Mouse (Mus musculus): ENCODE measurements around the gene Ralgds. TPM values are rescaled to one million over a fixed set of nuclear protein-coding genes. Genes with fewer than 3 reads are reported as not detected.

Ralgds gene
- polyA plus RNA-seq (2012; rRNA removed): 2.6 TPM in 2 replicates

DNA sequence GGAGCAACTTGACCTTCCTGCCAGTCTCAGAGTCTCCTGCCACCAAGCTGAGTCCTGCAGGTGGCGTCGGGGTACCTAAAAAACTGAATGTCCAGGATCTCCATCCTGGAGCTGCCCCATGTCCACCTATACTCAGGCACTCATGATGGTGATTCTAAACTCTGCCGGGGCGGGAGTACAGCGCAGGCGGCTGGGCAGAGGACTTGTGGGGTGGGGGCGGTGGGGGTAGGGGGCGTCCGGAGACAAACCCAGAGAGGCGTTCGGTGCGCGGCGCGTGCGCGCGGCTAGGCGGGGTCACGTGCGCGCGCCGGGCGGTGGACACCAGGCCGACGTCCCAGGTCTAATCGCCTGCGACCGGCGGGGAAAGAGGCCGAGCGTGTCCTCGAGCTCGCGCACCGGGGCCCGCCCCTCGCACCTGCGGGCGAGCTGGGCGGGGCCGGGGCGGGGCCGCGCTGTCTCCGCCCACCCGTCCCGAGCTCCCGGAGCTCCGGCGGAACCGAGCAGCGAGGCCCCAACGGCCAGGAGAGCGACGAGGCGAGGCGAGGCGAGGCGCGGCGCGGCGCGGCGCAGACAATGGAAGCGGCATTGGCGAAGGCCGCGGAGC, at the start of gene Ralgds:
Gene Ralgds, plus strand, starts transcription at position 328 of the 604 bp plus-strand sequence.

DNA sequence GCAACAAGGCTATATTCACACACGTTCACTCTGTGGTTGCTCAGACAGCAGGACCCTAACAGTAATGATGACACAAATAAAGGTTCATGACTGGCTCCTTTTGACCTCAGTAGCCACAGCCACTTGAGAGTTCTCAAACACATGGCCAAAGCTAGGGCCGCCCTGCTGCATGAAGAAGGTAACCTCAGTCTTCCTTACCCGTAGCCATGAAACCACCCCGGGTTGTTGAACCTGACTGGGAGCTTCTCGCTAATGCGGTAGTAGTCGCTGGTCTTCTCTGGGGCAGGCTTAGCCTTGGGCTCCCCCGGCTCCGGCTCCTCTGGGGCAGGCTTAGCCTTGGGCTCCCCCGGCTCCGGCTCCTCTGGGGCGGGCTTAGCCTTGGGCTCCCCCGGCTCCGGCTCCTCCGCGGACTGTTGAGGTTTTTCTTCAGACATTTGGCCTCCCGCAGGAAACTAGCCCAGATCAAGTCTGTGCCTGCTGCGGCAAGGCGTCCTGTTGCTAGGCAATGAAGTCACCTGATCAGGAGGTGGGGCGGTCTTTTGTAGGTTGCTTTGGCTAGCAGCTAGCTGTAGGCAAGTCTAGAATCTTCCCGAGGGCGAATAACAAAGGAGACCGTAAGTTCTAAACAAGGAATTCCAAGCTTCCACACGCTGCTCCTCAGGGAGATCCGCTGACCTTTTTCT, 46.9 kb upstream of the Ralgds start, which contains the start of gene 1700007K13Rik:
Gene 1700007K13Rik, minus strand, starts transcription at position 497 of the 683 bp plus-strand sequence.

DNA sequence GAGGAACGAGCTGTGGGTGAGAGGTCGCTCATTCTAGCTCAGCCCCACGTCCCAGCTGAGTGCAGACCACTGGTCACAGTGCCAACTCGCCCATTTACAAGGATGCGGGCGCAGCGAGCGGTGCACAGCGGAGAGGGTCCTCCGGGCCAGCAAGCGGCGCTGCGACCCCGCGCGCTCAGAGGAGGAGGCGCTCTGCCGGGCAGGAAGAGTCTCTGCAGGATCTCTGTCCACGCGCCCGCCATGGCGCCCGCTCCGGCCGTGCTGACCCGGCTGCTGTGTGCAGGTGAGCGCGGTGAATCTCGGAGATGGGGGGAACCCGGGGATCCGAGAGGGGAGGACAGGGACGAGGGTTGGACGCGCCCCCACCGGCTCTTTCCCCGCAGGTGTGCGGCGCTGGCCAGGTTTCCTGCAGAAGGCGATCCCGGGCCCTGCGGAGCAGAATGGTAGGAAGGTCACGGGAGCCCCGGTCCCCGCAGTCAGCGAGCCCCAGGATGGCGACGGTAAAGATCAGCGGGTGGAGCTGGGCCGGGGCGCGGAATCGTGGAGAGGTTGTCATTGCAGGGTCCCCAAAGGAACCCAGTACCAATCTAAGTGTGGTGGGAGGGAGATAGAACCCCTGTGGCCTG, 45.0 kb upstream of the Ralgds start, which contains the start of gene Mrps2:
Gene Mrps2, plus strand, starts transcription at position 207 of the 626 bp plus-strand sequence.

DNA sequence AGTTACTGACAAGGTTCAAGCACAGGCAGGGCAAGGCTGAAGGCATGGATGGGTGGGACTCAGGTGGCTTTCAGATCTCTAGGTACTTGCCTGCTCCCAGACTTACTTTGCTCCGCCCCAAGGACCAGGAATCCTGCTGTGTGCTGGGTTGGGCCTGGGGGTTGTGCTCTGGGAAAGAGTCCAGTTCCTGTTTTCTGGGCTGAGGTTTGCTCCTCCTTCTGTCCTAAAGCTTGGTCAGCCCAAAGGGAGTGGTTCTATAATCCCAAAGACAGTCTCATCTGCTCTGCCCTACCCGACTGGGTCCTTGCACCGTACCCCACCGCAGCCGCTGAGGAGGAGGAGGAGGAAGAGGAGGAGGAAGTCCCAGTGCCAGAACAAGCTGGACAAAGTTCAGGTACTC, 16.3 kb upstream of the Ralgds start, which contains the start of gene Gbgt1:
Gene Gbgt1, plus strand, starts transcription at position 221 of the 400 bp plus-strand sequence.

DNA sequence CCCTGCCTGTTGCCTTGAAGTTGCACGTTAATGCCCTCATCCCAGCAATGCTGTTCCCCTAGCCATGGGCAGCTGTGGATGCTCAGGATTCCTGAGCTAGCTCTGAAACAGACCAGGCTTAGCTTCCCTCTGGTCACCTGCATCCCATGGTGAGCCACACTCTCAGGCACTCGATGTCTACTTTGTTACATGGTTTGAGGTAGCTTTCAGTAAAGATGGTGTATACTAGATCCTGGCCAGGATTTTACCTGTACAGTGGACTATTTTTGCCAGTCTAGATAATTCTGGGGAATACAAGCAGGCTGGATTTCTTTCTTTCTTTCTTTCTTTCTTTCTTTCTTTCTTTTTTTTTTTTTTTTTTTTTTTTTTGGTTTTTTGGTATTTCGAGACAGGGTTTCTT, 7.1 kb upstream of the Ralgds start, which contains the start of gene Gm10134:
Gene Gm10134, plus strand, starts transcription at position 301 of the 400 bp plus-strand sequence.

GRCm38 (mm10) chr2:28563303-28563702, 50.4 kb downstream of the Ralgds start, which contains the start of gene Cel:
Cel (minus strand) TSS chr2:28563403.

DNA sequence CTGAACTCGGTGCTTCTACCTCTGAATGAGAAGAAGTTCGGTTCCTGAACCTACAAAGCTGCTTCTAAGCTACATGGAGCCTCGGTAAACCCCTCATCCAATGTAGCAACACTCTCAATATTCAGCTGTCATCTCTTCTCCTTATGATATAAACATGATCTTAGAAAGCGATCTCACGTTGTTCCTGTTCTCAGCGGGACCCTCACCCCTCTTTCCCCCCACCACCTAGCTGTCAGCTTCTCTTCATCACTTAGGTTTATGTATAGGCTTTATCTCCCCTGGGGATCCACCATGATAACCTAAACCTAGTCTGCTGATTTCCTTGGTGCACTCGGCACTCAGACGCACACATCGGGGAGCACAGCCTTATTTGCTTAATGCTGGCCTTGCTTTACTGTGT, 70.7 kb downstream of the Ralgds start, which contains the start of gene Gtf3c5:
Gene Gtf3c5, minus strand, starts transcription at position 101 of the 400 bp plus-strand sequence.

Other genes starting within 250 kb of the Ralgds start
- 0.20 and 0.29 TPM in 2 replicates for gene Ppp1r26, start 66.3 kb upstream of the Ralgds start, polyA plus RNA-seq (2012; rRNA removed)
- 0.04 and 0.06 TPM in 2 replicates for gene 1700007K13Rik, start 46.8 kb upstream of the Ralgds start, polyA plus RNA-seq (2012; rRNA removed)
- gene Mrps2, start 45.1 kb upstream of the Ralgds start, polyA plus RNA-seq (2012; rRNA removed): 23.6 and 25.0 TPM in 2 replicates
- gene Gbgt1, start 16.2 kb upstream of the Ralgds start, polyA plus RNA-seq (2012; rRNA removed): 0.73 and 0.84 TPM in 2 replicates
- gene Gm10134, start 7.0 kb upstream of the Ralgds start, polyA plus RNA-seq (2012; rRNA removed): 0.13 and 0.28 TPM in 2 replicates
- gene Cel, start 50.3 kb downstream of the Ralgds start, polyA plus RNA-seq (2012; rRNA removed): 1.9 TPM in 1 of 2 replicates, not detected in the other
- gene Gtf3c5, start 70.6 kb downstream of the Ralgds start, polyA plus RNA-seq (2012; rRNA removed): 7.5 and 7.6 TPM in 2 replicates
- 29.6 and 33.1 TPM in 2 replicates for gene Gfi1b, start 108.9 kb downstream of the Ralgds start, polyA plus RNA-seq (2012; rRNA removed)
- gene Tsc1, start 128.1 kb downstream of the Ralgds start, polyA plus RNA-seq (2012; rRNA removed): 4.6 and 4.7 TPM in 2 replicates
- gene Spaca9, start 186.6 kb downstream of the Ralgds start, polyA plus RNA-seq (2012; rRNA removed): 1.9 TPM in 2 replicates
- 0.23 and 0.27 TPM in 2 replicates for gene Ak8, start 187.0 kb downstream of the Ralgds start, polyA plus RNA-seq (2012; rRNA removed)